Mouse (Mus musculus) neural tube, embryonic 11.5 days (tissue): Measurements from ENCODE around the gene Ppp1r18. TPM values are rescaled to one million over a fixed set of nuclear protein-coding genes. Genes with fewer than 3 reads are reported as not detected.
A peak's percentile ranks its signal among the peaks of the same experiment; 100 is the strongest.
"Not testable (repeated sequence)": the region's sequence is repeated elsewhere in the genome, so short reads cannot be mapped to it uniquely, and the experiment has no call there.

Source experiments
- ATAC-seq: fragments of 200-750 bp; cut with Nextera tagmentation; 2 replicates; pipeline ENCODE4 v1.8.0; 2017; ENCODE audit warnings: moderate number of reproducible peaks, mild to moderate bottlenecking, moderate TSS enrichment, moderate library complexity; ENCODE audit not compliant: insufficient read depth, low FRiP score, low TSS enrichment
- DNase-seq: peaks from one replicate; pipeline ENCODE4 v3.0.0-alpha.2; 2015; ENCODE audit warnings: low spot score
- H3K27ac ChIP-seq: fragments of 300-500 bp; sonication (generic); 2 replicates; pipeline ENCODE4 v1.5.1; 2014; ENCODE audit warnings: low read depth, mild to moderate bottlenecking, low read length
- H3K27me3 ChIP-seq: fragments of 300-500 bp; sonication (generic); 2 replicates; pipeline ENCODE4 v1.6.1; 2014; ENCODE audit warnings: mild to moderate bottlenecking, low read length, mixed read lengths; ENCODE audit not compliant: control insufficient read depth, insufficient read depth
- H3K36me3 ChIP-seq: fragments of 300-500 bp; sonication (generic); 2 replicates; pipeline ENCODE4 v1.6.1; 2014; ENCODE audit warnings: mild to moderate bottlenecking, low read length, moderate library complexity, mixed read lengths; ENCODE audit not compliant: control insufficient read depth, insufficient read depth
- H3K4me1 ChIP-seq: fragments of 300-500 bp; sonication (generic); 2 replicates; pipeline ENCODE4 v1.6.1; 2014; ENCODE audit warnings: low read length, mixed read lengths; ENCODE audit not compliant: control insufficient read depth, insufficient read depth
- H3K4me2 ChIP-seq: fragments of 300-500 bp; sonication (generic); 2 replicates; pipeline ENCODE4 v1.6.1; 2014; ENCODE audit warnings: low read depth, mild to moderate bottlenecking, moderate library complexity
- H3K4me3 ChIP-seq: fragments of 300-500 bp; sonication (generic); 2 replicates; pipeline ENCODE4 v1.5.1; 2014; ENCODE audit warnings: low read depth, low read length
- H3K9ac ChIP-seq: fragments of 300-500 bp; sonication (generic); 2 replicates; pipeline ENCODE4 v1.6.1; 2014; ENCODE audit warnings: mild to moderate bottlenecking, low read length
- H3K9me3 ChIP-seq: fragments of 300-500 bp; sonication (generic); 2 replicates; pipeline ENCODE4 v1.6.1; 2016; ENCODE audit warnings: low read length; ENCODE audit not compliant: control insufficient read depth
- WGBS: fragments of 180-500 bp; shearing (Covaris S2); extraction: QIAGEN DNeasy Blood & Tissue Kit; methylation state at CpG from one replicate; pipeline ENCODE4 v1.1.7; 2014; 5-methylcytosine and 5-hydroxymethylcytosine counted together
- polyA plus RNA-seq: library from polyadenylated mRNA; unstranded; fragments of >200 nt; fragmentation: Nextera tagmentation; extraction: Ambion mirVana; gene quantifications from 2 replicates; pipeline ENCODE4 v1.2.1, GENCODE M21; 2014

The Ppp1r18 gene
- polyA plus RNA-seq, 1 experiment from 2014 or later: 39.3 TPM

DNA sequence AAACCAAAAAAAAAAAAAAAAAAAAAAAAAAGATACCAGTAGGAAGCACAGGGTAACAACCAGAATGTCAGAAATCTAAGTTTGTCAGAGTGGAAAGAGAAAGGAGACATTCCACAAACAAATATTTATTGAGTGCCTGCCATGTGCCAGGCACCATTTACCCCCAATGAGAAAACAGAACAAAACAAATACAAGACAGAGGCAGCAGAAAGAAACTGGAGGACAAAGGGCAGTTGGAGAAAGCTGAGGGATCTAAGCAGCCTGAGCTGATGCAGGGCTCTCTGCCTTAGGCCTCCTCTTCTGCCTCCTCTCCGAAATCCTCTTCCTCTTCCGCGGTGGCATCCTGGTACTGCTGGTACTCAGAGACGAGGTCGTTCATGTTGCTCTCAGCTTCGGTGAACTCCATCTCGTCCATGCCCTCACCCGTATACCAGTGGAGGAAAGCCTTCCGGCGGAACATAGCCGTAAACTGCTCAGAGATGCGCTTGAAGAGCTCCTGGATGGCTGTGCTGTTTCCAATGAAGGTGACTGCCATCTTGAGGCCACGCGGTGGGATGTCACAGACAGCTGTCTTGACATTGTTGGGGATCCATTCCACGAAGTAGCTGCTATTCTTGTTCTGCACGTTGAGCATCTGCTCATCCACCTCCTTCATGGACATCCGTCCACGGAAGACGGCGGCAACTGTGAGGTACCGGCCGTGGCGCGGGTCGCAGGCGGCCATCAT lies 30.5 kb upstream of the Ppp1r18 start:
- ATAC-seq (no peak), DNase-seq (no peak)
- Histone ChIP-seq H3K27me3 (no peaks in the 10 kb centered on the region), H3K36me3 (peaks cover 26% of the 10 kb centered on the region), H3K27ac (no peak overlapping the region), H3K4me2 (peak overlapping the region; percentile 88), H3K4me3 (peak overlapping the region; percentile 76), H3K9ac (peak overlapping the region; percentile 95; the same call in 1 of the 2 replicates), H3K4me1 (peaks cover 17% of the 10 kb centered on the region), H3K9me3 (no peaks in the 10 kb centered on the region)
- whole genome bisulfite sequencing: 82% methylated on average over 26 of the region's 26 CpGs

DNA sequence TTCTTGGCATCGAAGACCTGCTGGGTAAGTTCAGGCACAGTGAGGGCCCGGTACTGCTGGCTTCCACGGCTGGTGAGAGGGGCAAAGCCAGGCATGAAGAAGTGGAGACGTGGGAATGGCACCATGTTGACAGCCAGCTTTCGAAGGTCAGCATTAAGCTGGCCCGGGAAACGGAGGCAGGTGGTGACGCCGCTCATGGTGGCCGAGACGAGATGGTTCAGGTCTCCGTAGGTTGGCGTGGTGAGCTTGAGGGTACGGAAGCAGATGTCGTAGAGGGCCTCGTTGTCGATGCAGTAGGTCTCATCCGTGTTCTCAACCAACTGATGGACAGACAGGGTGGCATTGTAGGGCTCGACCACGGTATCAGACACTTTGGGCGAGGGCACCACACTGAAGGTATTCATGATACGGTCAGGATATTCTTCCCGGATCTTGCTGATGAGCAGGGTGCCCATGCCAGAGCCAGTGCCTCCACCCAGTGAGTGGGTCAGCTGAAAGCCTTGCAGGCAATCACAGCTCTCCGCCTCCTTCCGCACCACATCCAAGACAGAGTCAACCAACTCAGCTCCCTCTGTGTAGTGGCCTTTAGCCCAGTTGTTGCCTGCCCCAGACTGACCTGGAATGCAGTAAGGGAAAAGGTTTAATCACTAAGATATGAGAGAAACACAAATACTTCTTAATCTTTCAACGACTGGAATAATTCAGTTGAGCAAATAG lies 29.8 kb upstream of the Ppp1r18 start:
- Histone ChIP-seq H3K27ac (no peak overlapping the region), H3K4me2 (peak overlapping the region; percentile 88), H3K36me3 (peaks cover 26% of the 10 kb centered on the region), H3K4me1 (peaks cover 14% of the 10 kb centered on the region), H3K27me3 (no peaks in the 10 kb centered on the region), H3K9me3 (no peaks in the 10 kb centered on the region), H3K4me3 (peak overlapping the region; percentile 76), H3K9ac (peak overlapping the region; percentile 95)
- ATAC-seq: no peak
- WGBS: 84% methylated on average over 26 of the region's 26 CpGs
- DNase-seq: no peak

DNA sequence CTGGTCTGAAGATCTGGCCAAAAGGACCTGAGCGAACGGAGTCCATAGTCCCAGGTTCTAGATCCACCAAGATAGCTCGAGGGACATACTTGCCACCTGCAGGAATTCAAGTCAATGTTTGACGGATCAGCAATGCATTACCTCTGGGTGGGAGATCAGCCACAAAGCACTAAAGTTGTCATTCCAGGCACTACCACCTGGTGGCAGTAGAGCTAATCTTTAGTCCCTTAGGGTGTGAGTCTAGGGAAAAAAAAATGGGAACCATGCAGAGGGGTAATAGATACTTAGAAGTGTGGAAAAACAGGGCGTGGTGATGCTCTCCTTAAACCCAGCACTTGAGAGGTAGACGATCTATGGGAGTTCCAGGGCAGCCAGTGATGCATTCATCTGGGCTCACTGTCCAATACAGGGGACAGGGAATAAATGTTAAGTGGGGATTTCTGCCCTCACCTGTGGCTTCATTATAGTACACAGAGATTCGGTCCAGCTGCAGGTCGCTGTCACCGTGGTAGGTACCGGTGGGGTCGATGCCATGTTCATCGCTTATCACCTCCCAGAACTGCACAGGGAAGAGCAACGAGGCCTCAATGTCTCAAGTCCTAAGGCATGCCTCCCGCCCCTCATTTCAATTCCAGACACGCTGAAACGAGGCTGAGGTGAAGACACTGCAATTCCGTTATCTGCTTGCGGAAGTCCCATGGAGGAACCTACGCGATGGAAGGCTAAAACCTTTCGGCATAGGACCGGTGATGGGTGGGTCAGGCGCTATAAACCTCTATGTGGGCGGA lies 29.0 kb upstream of the Ppp1r18 start:
- Histone ChIP-seq H3K36me3 (peaks cover 26% of the 10 kb centered on the region), H3K4me3 (peak overlapping the region; percentile 76)
- no peak for ATAC-seq

DNA sequence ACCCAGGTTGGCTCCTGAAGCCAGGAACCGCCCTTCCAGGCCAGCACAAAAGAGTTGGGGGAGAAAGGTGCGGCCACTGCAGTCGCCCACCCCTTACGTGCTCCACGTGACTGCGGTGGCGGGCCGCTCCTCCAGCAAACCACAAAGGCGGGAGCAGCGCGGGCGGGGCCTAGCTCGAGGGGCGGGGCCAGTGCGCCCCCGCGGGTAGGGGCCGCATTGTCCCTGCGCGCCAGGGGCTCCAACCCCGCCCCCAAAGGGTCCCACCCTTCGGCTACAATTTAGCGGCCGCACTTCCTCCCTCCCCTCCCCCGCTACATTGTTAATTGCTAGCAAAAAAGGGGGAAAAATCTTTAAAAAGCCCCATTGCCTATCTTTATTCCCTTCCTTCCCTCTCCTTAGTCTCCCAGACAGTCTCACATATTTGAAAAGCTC lies 28.4 kb upstream of the Ppp1r18 start:
- Histone ChIP-seq H3K27me3 (no peaks in the 10 kb centered on the region), H3K27ac (peak overlapping the region; percentile 93), H3K4me2 (peak overlapping the region; percentile 88), H3K36me3 (peaks cover 23% of the 10 kb centered on the region), H3K9ac (peak overlapping the region; percentile 95), H3K4me1 (peaks cover 16% of the 10 kb centered on the region), H3K9me3 (no peaks in the 10 kb centered on the region), H3K4me3 (peak overlapping the region; percentile 76)
- peak; percentile 95 for DNase-seq
- peak; percentile 24 for ATAC-seq
- 0% methylated on average over 24 of the region's 25 CpGs for WGBS

More for the DNA sequence above, 29.0 kb upstream of the Ppp1r18 start:
- Histone ChIP-seq H3K27me3 (no peaks in the 10 kb centered on the region), H3K4me1 (peaks cover 14% of the 10 kb centered on the region), H3K9ac (peak overlapping the region; percentile 95), H3K27ac (peak overlapping the region; percentile 93), H3K9me3 (no peaks in the 10 kb centered on the region), H3K4me2 (peak overlapping the region; percentile 88)
- WGBS: 9% methylated on average over 24 of the region's 24 CpGs
- peak; percentile 86 for DNase-seq

DNA sequence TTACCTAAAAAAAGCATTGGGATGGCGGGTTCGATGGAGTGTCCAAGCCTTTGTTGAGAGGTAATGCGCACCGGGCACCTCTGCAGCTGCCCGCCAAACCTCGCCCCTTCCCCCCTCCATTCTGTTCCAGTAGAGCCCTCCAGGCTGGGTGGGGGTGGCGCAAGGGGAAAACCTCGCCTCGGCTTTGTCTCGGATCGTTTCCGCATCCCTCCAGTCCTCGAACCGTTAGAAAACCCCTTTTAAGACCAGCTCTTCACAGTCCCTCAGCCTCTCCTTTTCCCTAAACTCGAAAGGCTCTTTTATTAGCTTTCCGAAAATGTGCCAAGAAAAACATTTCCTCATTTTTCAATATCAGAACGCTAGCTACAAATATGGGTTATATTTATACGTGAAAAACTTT lies 27.9 kb upstream of the Ppp1r18 start:
- peak overlapping the region; percentile 88 for H3K4me2 ChIP-seq
- H3K27ac ChIP-seq: peak overlapping the region; percentile 93
- peaks cover 23% of the 10 kb centered on the region for H3K36me3 ChIP-seq
- H3K9ac ChIP-seq: peak overlapping the region; percentile 95
- DNase-seq (peak; percentile 77), ATAC-seq (peak; percentile 15)
- peak overlapping the region; percentile 76 for H3K4me3 ChIP-seq
- WGBS: under 1% methylated on average over 18 of the region's 18 CpGs
- peaks cover 18% of the 10 kb centered on the region for H3K4me1 ChIP-seq
- H3K27me3 ChIP-seq: no peaks in the 10 kb centered on the region
- no peaks in the 10 kb centered on the region for H3K9me3 ChIP-seq

DNA sequence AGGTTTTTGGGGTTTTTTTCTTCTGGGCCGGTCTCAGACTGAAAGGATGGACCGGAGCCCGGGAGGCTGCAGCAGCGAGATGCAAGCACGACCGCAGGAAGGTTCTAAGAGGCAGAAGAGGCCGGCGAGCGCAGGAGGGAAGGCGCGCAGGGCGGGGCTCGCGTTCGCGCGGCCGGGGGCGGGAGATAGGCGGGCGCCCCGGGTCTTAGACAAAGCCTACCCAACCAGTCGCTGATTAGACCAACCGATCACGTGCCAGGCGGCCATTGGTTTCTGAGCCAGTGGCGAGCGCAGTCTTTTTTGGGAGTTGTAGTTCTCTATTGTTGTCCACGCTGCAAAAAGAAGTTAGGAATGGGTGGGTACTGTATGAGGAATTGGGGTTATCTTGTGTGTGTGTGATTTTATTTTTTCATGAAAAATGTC lies 27.3 kb upstream of the Ppp1r18 start, which contains the start of gene Tubb5:
TSS of gene Tubb5 (minus strand) at position 185 of the 423 bp plus-strand sequence.
- Histone ChIP-seq H3K36me3 (peaks cover 20% of the 10 kb centered on the region), H3K4me1 (peaks cover 18% of the 10 kb centered on the region), H3K9me3 (no peaks in the 10 kb centered on the region), H3K9ac (peak within 1 kb of the TSS; percentile 95), H3K27ac (peak within 1 kb of the TSS; percentile 93), H3K4me2 (peak within 1 kb of the TSS; percentile 88), H3K27me3 (no peaks in the 10 kb centered on the region), H3K4me3 (peak within 1 kb of the TSS; percentile 76)
- WGBS: under 1% methylated on average over 29 of the region's 29 CpGs
- ATAC-seq (peak; percentile 70), DNase-seq (peak; percentile 97)

DNA sequence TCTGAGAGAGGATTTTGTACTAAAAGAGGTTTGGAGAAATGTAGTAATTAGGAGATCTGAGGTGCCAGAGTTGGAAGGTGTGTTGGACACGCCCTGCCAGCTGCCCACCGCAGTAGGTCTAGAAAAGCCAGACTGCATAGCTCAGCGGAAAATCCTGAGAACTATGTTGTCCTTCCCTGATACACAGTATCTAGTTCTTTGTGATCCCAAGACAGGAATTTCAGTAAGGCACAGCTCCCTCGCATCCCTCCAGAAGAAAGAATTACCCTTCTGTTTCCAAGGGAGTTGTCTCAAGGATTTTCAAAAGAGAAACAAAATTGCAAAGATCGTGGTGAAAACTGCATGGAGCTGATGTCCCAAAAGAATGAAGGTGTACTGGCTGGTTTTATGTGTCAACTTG lies 26.8 kb upstream of the Ppp1r18 start:
- Histone ChIP-seq H3K36me3 (peaks cover 20% of the 10 kb centered on the region), H3K27ac (peak overlapping the region; percentile 84), H3K4me1 (peaks cover 18% of the 10 kb centered on the region), H3K27me3 (no peaks in the 10 kb centered on the region), H3K4me3 (peak overlapping the region; percentile 76), H3K9ac (peak overlapping the region; percentile 71), H3K9me3 (no peaks in the 10 kb centered on the region), H3K4me2 (peak overlapping the region; percentile 63)
- no peak for DNase-seq
- 3% methylated on average over 5 of the region's 5 CpGs for WGBS
- ATAC-seq: no peak

DNA sequence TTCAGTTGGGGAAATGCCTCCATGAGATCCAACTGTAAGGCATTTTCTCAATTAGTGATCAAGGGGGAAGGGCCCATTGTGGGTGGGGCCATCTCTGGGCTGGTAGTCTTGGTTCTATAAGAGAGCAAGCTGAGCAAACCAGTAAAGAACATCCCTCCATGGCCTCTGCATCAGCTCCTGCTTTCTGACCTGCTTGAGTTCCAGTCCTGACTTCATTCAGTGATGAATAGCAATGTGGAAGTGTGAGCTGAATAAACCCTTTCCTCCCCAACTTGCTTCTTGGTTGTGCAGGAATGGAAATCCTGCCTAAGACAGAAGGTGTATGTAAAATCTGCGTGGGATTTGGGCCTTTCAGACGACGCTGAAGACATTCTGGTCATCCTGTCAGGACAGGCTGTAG lies 26.4 kb upstream of the Ppp1r18 start:
- Histone ChIP-seq H3K36me3 (peaks cover 20% of the 10 kb centered on the region), H3K9ac (peak overlapping the region; percentile 71), H3K4me3 (peak overlapping the region; percentile 76), H3K4me2 (peak overlapping the region; percentile 63), H3K27ac (peak overlapping the region; percentile 84; the same call in 1 of the 2 replicates), H3K4me1 (peaks cover 18% of the 10 kb centered on the region)
- ATAC-seq, H3K27me3 ChIP-seq, H3K9me3 ChIP-seq: not testable (repeated sequence)
- DNase-seq: peak; percentile 9
- WGBS: 60% methylated on average over 3 of the region's 3 CpGs
